23 mouse cellular contexts compared by ENCODE assay signal in the genomic region with DNA sequence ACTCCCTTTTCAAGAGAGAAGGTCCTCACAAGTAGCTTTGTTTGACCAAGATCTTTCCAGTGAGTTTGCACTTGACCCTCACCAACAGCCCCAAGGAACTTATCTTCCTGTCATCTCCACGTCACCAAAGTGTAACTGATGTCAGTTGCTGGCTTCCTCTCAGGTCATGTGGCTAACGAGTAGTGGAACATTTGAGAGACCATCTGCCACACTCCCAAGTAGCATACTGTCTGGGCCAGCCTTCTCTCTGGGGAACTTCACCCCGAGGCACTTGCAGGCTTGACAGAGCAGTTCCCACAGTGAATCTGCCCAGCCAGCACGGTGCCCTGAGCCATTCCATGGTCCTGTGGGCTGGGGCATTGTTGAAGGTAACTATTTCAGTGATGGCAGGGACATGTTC.
DNase-seq lines count a peak whose midpoint lies in the region; TF ChIP-seq lines count a peak whose summit lies in the region.
"Had no signal": no experiment of that assay in that cellular context is flagged by ENCODE, and none has a peak within 500 bp of the region (broad histone marks: within the 10 kb centered on the region; RNA-seq: fewer than 3 reads in every experiment).

No protein-coding gene starts in this region.

- TF ChIP-seq CTCF in cerebellum, adult 2 months (IDR thresholded peaks at IDR 0.05; ENCODE audit: borderline replicate concordance, insufficient read depth, low read depth, low read length): no peak

- intact Hi-C loops in left cerebral cortex, postnatal 4 days (cut with DNase I): no loop called here

- H3K27ac ChIP-seq in cerebellum, adult 2 months (ENCODE audit: insufficient read depth, low read length): no peak overlapping the region
- H3K27ac ChIP-seq: embryonic facial prominence, embryonic 10.5 days; forebrain, embryonic 13.5 days; hindbrain, embryonic 10.5 days; left cerebral cortex, adult 2 months; limb, embryonic 10.5 days; neural tube, embryonic 15.5 days had no signal

- peak; percentile 44 to 73 for DNase-seq in cerebellum, adult 2 months
- DNase-seq in cerebellum, postnatal 4 days (ENCODE audit: low spot score in 2 of 2): no peak
- DNase-seq in left cerebral cortex, postnatal 4 days: peak; percentile 53
- no peak for DNase-seq in left cerebral cortex, adult 11 months (ENCODE audit: low spot score)
- peak; percentile 72 for DNase-seq in brain, adult 2 months (ENCODE audit: low read depth, low spot score)
- peak; percentile 72 for DNase-seq in splenic B cell, adult 2 months (ENCODE audit: low read depth, low spot score)
- DNase-seq in urinary bladder, adult 18-20 months (ENCODE audit: low spot score in 2 of 2): no peak
- DNase-seq: adrenal gland, adult 2 months; gastrocnemius, postnatal 36 days; kidney, adult 8-10 months; kidney, postnatal 25 days; liver, postnatal 0 days; lung, postnatal 10 days; midbrain, embryonic 14.5 days; right cerebral cortex, postnatal 4 days; thymus, postnatal 14 days had no signal

- H3K4me1 ChIP-seq in cerebellum, adult 2 months (ENCODE audit: control insufficient read depth, insufficient read depth, low read length): peaks cover 44% of the 10 kb centered on the region

- H3K4me3 ChIP-seq in cerebellum, adult 2 months (replicated peaks; ENCODE audit: insufficient read depth, low read depth, low read length): no peak overlapping the region
- H3K4me3 ChIP-seq: embryonic facial prominence, embryonic 10.5 days; forebrain, embryonic 13.5 days; heart, embryonic 10.5 days; hindbrain, embryonic 10.5 days; left cerebral cortex, adult 2 months; limb, embryonic 10.5 days; neural tube, embryonic 15.5 days had no signal

- no peaks in the 10 kb centered on the region; the same call in 1 of the 2 replicates for H3K36me3 ChIP-seq in splenic B cell, adult 2 months (ENCODE audit: control insufficient read depth, insufficient read depth, low read length, poor library complexity, severe bottlenecking)

- WGBS in cerebellum, adult 2 months: 9% methylated on average over 4 of the region's 4 CpGs

- no peak for TF ChIP-seq POLR2A in cerebellum, adult 2 months (IDR thresholded peaks at IDR 0.05; ENCODE audit: borderline replicate concordance, insufficient read depth, low read length)

- no peaks in the 10 kb centered on the region for H3K27me3 ChIP-seq in cerebellum, adult 2 months (ENCODE audit: control insufficient read depth, insufficient read depth, low read length)
- H3K27me3 ChIP-seq in splenic B cell, adult 2 months (ENCODE audit: control insufficient read depth, insufficient read depth, low read length, poor library complexity, severe bottlenecking): no peaks in the 10 kb centered on the region
- H3K27me3 ChIP-seq: forebrain, embryonic 13.5 days; neural tube, embryonic 15.5 days had no signal

Comparison
In these comparisons a context has a peak if more than half of its experiments do, and no peak if none do; other contexts are left out.
1. DNase-seq: peak in cerebellum, adult 2 months (2 of 2), left cerebral cortex, postnatal 4 days (single experiment), brain, adult 2 months (single experiment) and splenic B cell, adult 2 months (single experiment); none in cerebellum, postnatal 4 days (0 of 2), left cerebral cortex, adult 11 months (single experiment) and urinary bladder, adult 18-20 months (0 of 2).